Comparison of ENCODE assay signal across 16 mouse cellular contexts in the genomic region with DNA sequence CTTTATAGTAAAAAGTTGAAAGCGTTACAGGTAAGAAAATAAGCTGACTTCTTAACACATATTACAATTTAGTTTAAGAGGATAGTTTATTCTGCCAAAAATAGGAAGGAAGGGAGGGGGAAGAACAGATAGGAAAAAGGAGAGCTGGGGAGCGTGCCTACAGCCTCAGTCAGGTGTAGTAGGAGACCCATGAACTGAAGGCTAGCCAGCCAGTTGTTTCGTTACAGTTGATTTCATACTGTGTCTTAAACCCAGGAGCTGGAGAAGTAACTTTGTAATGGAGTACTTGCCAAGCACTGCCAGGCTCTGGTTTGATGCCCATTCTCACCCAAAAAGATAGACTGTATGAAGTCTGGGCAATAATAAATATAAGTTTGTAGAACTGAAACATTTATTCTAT.
"Had no signal": no experiment of that assay in that cellular context is flagged by ENCODE, and none has a peak within 500 bp of the region (broad histone marks: within the 10 kb centered on the region; RNA-seq: fewer than 3 reads in every experiment).

No protein-coding gene starts in this region.

- H3K9me3 ChIP-seq: limb, embryonic 10.5 days; limb, embryonic 13.5 days; liver, embryonic 12.5 days; liver, embryonic 15.5 days; stomach, embryonic 15.5 days had no signal

- H3K27me3 ChIP-seq: limb, embryonic 13.5 days; liver, embryonic 12.5 days; liver, embryonic 15.5 days; stomach, embryonic 15.5 days had no signal

- ATAC-seq: intestine, postnatal 0 days; liver, embryonic 12.5 days had no signal

- H3K36me3 ChIP-seq: limb, embryonic 10.5 days; limb, embryonic 13.5 days; liver, embryonic 12.5 days; liver, embryonic 15.5 days; stomach, embryonic 15.5 days had no signal

- H3K4me3 ChIP-seq: limb, embryonic 10.5 days; limb, embryonic 13.5 days; liver, embryonic 12.5 days; stomach, embryonic 15.5 days had no signal

- DNase-seq: kidney, postnatal 25 days; layer of hippocampus, adult 9-11 months; liver; lung, adult 18-20 months; lung, postnatal 14 days; lung, postnatal 4 days; midbrain, embryonic 14.5 days; right cerebral cortex, adult 18-20 months; right cerebral cortex, postnatal 14 days; right cerebral cortex, postnatal 4 days had no signal
